24 mouse cellular contexts compared by ENCODE assay signal in genomic region chr2:115597017-115597416, GRCm38 (mm10). TPM values are rescaled to one million over a fixed set of nuclear protein-coding genes. Genes with fewer than 3 reads are reported as not detected.
DNase-seq lines count a peak whose midpoint lies in the region; ATAC-seq and TF ChIP-seq lines count a peak whose summit lies in the region.
"Had no signal": no experiment of that assay in that cellular context is flagged by ENCODE, and none has a peak within 500 bp of the region (broad histone marks: within the 10 kb centered on the region; RNA-seq: fewer than 3 reads in every experiment).

No protein-coding gene starts in this region.

- no peak overlapping the region for H3K27ac ChIP-seq in midbrain, embryonic 13.5 days
- no peak overlapping the region for H3K27ac ChIP-seq in midbrain, embryonic 10.5 days (replicated peaks)
- peak overlapping the region; percentile 60 for H3K27ac ChIP-seq in hindbrain, embryonic 12.5 days
- H3K27ac ChIP-seq in limb, embryonic 10.5 days: 0 out of 2 replicates have a peak overlapping the region, but pooled peaks have one; percentile 19
- H3K27ac ChIP-seq: embryonic facial prominence, embryonic 15.5 days; liver, embryonic 13.5 days; stomach, postnatal 0 days had no signal

- peak; percentile 20 to 52 for DNase-seq in cerebellum, postnatal 14 days
- no peak for DNase-seq in cerebellum, adult 11 months
- no peak for DNase-seq in midbrain, embryonic 10.5 days (ENCODE audit: low spot score)
- DNase-seq in limb, embryonic 10.5 days (ENCODE audit: low spot score): peak; percentile 37
- DNase-seq in urinary bladder, postnatal 25 days (ENCODE audit: low spot score): no peak
- no peak for DNase-seq in lung, adult 2 months
- DNase-seq: adrenal gland, postnatal 14 days; cerebellum, adult 9-11 months; gastrocnemius, postnatal 10 days; heart, adult 11 months; heart, postnatal 10 days; kidney, postnatal 36 days; layer of hippocampus, postnatal 36 days; liver, embryonic 13.5 days; lung, embryonic 14.5 days; thymus, adult 2 months; thymus, postnatal 4 days had no signal

- no peaks in the 10 kb centered on the region for H3K27me3 ChIP-seq in midbrain, embryonic 13.5 days
- no peaks in the 10 kb centered on the region for H3K27me3 ChIP-seq in midbrain, embryonic 10.5 days (ENCODE audit: low read depth, poor library complexity, severe bottlenecking)
- H3K27me3 ChIP-seq in hindbrain, embryonic 12.5 days: no peaks in the 10 kb centered on the region
- H3K27me3 ChIP-seq in limb, embryonic 10.5 days (ENCODE audit: low read depth, poor library complexity, severe bottlenecking): no peaks in the 10 kb centered on the region
- H3K27me3 ChIP-seq: embryonic facial prominence, embryonic 15.5 days; heart, embryonic 12.5 days; liver, embryonic 13.5 days had no signal

- no peaks in the 10 kb centered on the region for H3K36me3 ChIP-seq in midbrain, embryonic 13.5 days
- H3K36me3 ChIP-seq in midbrain, embryonic 10.5 days: no peaks in the 10 kb centered on the region
- H3K36me3 ChIP-seq in hindbrain, embryonic 12.5 days: no peaks in the 10 kb centered on the region
- H3K36me3 ChIP-seq in limb, embryonic 10.5 days: no peaks in the 10 kb centered on the region
- H3K36me3 ChIP-seq: embryonic facial prominence, embryonic 15.5 days; heart, embryonic 12.5 days; liver, embryonic 13.5 days had no signal

- WGBS in midbrain, embryonic 13.5 days: 66% methylated on average over 10 of the region's 10 CpGs
- 93% methylated on average over 10 of the region's 10 CpGs for WGBS in midbrain, embryonic 10.5 days
- WGBS in hindbrain, embryonic 12.5 days: 30% methylated on average over 10 of the region's 10 CpGs
- 53% methylated on average over 10 of the region's 10 CpGs for WGBS in limb, embryonic 10.5 days
- 77% methylated on average over 10 of the region's 10 CpGs for WGBS in lung, adult 2 months

- no peak overlapping the region for H3K4me3 ChIP-seq in midbrain, embryonic 13.5 days (replicated peaks)
- H3K4me3 ChIP-seq in midbrain, embryonic 10.5 days: no peak overlapping the region
- H3K4me3 ChIP-seq in hindbrain, embryonic 12.5 days: no peak overlapping the region
- H3K4me3 ChIP-seq in limb, embryonic 10.5 days: no peak overlapping the region
- H3K4me3 ChIP-seq in lung, adult 2 months (replicated peaks; ENCODE audit: extremely low read depth, low read depth, low read length): no peak overlapping the region
- H3K4me3 ChIP-seq: embryonic facial prominence, embryonic 15.5 days; heart, embryonic 12.5 days; liver, embryonic 13.5 days had no signal

- H3K9me3 ChIP-seq in midbrain, embryonic 13.5 days: no peaks in the 10 kb centered on the region
- H3K9me3 ChIP-seq in midbrain, embryonic 10.5 days (replicated peaks): no peaks in the 10 kb centered on the region
- H3K9me3 ChIP-seq in hindbrain, embryonic 12.5 days (replicated peaks): no peaks in the 10 kb centered on the region
- H3K9me3 ChIP-seq in limb, embryonic 10.5 days (replicated peaks): no peaks in the 10 kb centered on the region
- H3K9me3 ChIP-seq: embryonic facial prominence, embryonic 15.5 days; heart, embryonic 12.5 days; liver, embryonic 13.5 days had no signal

- 0 out of 2 replicates have a peak overlapping the region, but pooled peaks have one; percentile 3 for H3K9ac ChIP-seq in midbrain, embryonic 13.5 days (replicated peaks)
- H3K9ac ChIP-seq in hindbrain, embryonic 12.5 days: no peak overlapping the region
- H3K9ac ChIP-seq: embryonic facial prominence, embryonic 15.5 days; heart, embryonic 12.5 days; liver, embryonic 13.5 days; lung, embryonic 14.5 days had no signal

- ATAC-seq in midbrain, embryonic 13.5 days: no peak
- peak; percentile 73 for ATAC-seq in hindbrain, embryonic 12.5 days (ENCODE audit: low FRiP score)
- ATAC-seq: forebrain, embryonic 14.5 days; intestine, postnatal 0 days had no signal

- H3K4me1 ChIP-seq in midbrain, embryonic 13.5 days (replicated peaks): peaks cover 19% of the 10 kb centered on the region
- peaks cover 15% of the 10 kb centered on the region for H3K4me1 ChIP-seq in midbrain, embryonic 10.5 days
- H3K4me1 ChIP-seq in hindbrain, embryonic 12.5 days: peaks cover 20% of the 10 kb centered on the region
- peaks cover 50% of the 10 kb centered on the region for H3K4me1 ChIP-seq in limb, embryonic 10.5 days
- peaks cover 3% of the 10 kb centered on the region for H3K4me1 ChIP-seq in lung, adult 2 months (ENCODE audit: control insufficient read depth, insufficient read depth, low read length)

- no peak for TF ChIP-seq POLR2A in lung, adult 2 months (IDR thresholded peaks at IDR 0.05; ENCODE audit: borderline replicate concordance, extremely low read depth, low read depth, low read length)

- TF ChIP-seq CTCF in lung, adult 2 months (IDR thresholded peaks at IDR 0.05; ENCODE audit: insufficient read depth, low read length): no peak

- H3K4me2 ChIP-seq in midbrain, embryonic 13.5 days (replicated peaks): no peak overlapping the region
- H3K4me2 ChIP-seq in hindbrain, embryonic 12.5 days (replicated peaks): no peak overlapping the region
- H3K4me2 ChIP-seq: embryonic facial prominence, embryonic 15.5 days; heart, embryonic 12.5 days; liver, embryonic 13.5 days; lung, embryonic 14.5 days had no signal

RNA-seq across cellular contexts. Expression of gene BC052040, which starts 15.5 kb away (rescaled TPM):
- 14.8 and 15.4 TPM in 2 replicates for polyA plus RNA-seq in midbrain, embryonic 13.5 days (2015; fragmentation: Nextera tagmentation; extraction: Ambion mirVana)
- 19.6 and 21.7 TPM in 2 replicates for polyA plus RNA-seq in midbrain, embryonic 10.5 days (2016; fragmentation: Nextera tagmentation; extraction: Ambion mirVana)
- polyA plus RNA-seq in hindbrain, embryonic 12.5 days (2016; fragmentation: Nextera tagmentation; extraction: Ambion mirVana): 18.9 TPM in 2 replicates
- 18.0 and 19.0 TPM in 2 replicates for polyA plus RNA-seq in limb, embryonic 10.5 days (2016; fragmentation: Nextera tagmentation; extraction: Ambion mirVana)
- 1.3 and 1.8 TPM in 2 replicates for polyA plus RNA-seq in lung, adult 2 months (2012; rRNA removed)

Comparison
In these comparisons a context has a peak if more than half of its experiments do, and no peak if none do; other contexts are left out.
1. DNase-seq: peak in cerebellum, postnatal 14 days (2 of 2) and limb, embryonic 10.5 days (single experiment); none in cerebellum, adult 11 months (single experiment), midbrain, embryonic 10.5 days (single experiment), urinary bladder, postnatal 25 days (single experiment) and lung, adult 2 months (single experiment).
2. H3K27ac ChIP-seq: peak in hindbrain, embryonic 12.5 days (single experiment) and limb, embryonic 10.5 days (single experiment); none in midbrain, embryonic 13.5 days (single experiment) and midbrain, embryonic 10.5 days (single experiment).